Mouse (Mus musculus) macrophage (primary cell): ENCODE data around the gene Pdzrn4. TPM values are rescaled to one million over a fixed set of nuclear protein-coding genes. Genes with fewer than 3 reads are reported as not detected.

ENCODE experiments used
- H3K27ac ChIP-seq: fragments of 350-480 bp; formaldehyde crosslinking; 2 replicates; pipeline ENCODE4 v1.9.0; 2021
- H3K36me3 ChIP-seq: fragments of 350-480 bp; formaldehyde crosslinking; 2 replicates; pipeline ENCODE4 v1.9.0; 2021; ENCODE audit errors: inconsistent target
- H3K4me3 ChIP-seq: fragments of 350-480 bp; formaldehyde crosslinking; 2 replicates; pipeline ENCODE4 v1.9.0; 2021; ENCODE audit errors: inconsistent target
- H3K79me2 ChIP-seq: fragments of 350-480 bp; formaldehyde crosslinking; 2 replicates; pipeline ENCODE4 v1.9.0; 2021; ENCODE audit errors: inconsistent target
- WGBS: methylation state at CpG from one replicate; pipeline ENCODE4 v1.1.7; 2026; ENCODE audit warnings: inconsistent platforms; ENCODE audit not compliant: missing documents; 5-methylcytosine and 5-hydroxymethylcytosine counted together
- polyA plus RNA-seq: library from polyadenylated mRNA; stranded (reverse); fragments of 250-400 nt; gene quantifications from 3 replicates; pipeline ENCODE4 v1.2.4, GENCODE M21; 2018; ENCODE audit warnings: inconsistent platforms

Gene Pdzrn4
- polyA plus RNA-seq, 1 experiment from 2014 or later = not detected

DNA sequence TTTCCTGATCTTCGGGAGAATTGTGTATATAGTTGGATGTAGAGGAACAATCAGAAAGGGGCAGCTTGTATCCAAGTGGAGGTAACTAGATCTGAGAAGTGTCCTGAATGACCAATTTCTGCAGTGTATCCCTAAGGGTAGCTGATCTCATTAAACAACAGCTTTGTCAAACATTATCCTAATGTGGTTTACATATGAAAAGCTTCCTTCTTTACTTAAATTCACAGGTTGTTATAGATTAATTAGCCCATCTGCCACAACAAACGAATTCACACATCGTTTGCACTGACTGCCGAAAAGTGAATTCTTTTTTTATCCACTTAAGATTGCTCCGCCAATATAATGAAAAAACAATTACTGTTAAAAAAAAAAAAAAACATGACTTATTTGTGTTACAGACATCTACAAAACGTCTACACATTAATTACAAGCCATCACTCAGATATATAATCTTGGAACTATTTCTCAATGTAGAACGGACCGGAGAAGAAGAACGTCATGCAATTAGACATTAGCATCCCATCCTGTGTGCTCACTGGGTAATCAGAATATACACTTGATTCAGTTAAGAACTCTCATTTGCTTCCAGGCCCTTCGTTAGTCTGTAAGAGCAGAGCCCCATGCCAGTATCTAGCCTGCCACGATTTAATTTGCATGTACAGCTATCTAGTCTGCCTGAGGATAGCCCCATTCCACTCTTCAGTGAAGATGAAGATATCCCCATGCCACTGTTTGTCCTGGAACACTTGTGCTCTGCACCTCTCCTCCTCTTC lies 274.8 kb downstream of the Pdzrn4 start:
- Histone ChIP-seq H3K27ac (no peak overlapping the region), H3K36me3 (no peaks in the 10 kb centered on the region), H3K79me2 (no peaks in the 10 kb centered on the region), H3K4me3 (no peak overlapping the region)
- 84% methylated on average over 10 of the region's 11 CpGs for WGBS

DNA sequence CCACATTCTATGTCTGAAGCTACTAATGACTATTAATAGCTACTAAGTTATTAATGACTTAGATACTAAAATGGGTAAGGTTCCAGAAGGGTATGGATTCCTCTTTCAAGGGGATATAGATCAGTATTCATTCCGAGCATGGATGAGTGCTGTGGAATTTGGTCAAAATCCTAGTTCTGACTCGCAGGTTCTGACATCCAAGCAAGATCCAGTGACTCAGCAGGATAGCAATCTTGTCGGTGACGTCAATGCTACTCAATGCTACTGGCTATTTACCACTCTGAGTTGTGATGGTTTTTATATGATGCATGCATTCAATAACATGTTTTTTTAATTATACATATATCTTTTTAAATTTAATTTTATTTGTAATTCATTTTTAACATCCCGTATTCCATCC lies 279.4 kb downstream of the Pdzrn4 start:
- Histone ChIP-seq H3K36me3 (no peaks in the 10 kb centered on the region), H3K79me2 (no peaks in the 10 kb centered on the region), H3K4me3 (no peak overlapping the region), H3K27ac (no peak overlapping the region)
- 97% methylated on average over 5 of the region's 5 CpGs for WGBS

DNA sequence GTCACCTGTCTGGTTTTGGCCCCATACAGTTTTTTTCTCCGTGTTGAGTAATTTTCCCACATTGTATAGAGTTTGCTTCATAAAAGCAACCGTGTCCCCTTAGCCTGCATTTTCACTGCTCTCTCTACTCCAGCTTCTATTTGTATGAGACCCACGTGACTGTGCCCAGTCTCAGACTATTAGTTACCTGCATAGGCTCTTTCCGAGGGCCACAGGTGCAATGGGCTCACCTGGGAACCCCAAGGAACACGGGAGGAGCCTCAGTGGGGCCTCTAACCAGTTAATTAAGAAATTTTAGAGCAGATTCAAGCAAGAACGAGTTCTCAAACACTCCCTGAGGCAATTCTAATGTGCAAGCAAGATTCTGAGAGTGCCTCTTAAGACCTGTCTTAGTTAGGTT lies 281.7 kb downstream of the Pdzrn4 start:
- Histone ChIP-seq H3K4me3 (no peak overlapping the region), H3K79me2 (no peaks in the 10 kb centered on the region), H3K27ac (no peak overlapping the region), H3K36me3 (no peaks in the 10 kb centered on the region)
- 75% methylated on average over 6 of the region's 6 CpGs for WGBS

DNA sequence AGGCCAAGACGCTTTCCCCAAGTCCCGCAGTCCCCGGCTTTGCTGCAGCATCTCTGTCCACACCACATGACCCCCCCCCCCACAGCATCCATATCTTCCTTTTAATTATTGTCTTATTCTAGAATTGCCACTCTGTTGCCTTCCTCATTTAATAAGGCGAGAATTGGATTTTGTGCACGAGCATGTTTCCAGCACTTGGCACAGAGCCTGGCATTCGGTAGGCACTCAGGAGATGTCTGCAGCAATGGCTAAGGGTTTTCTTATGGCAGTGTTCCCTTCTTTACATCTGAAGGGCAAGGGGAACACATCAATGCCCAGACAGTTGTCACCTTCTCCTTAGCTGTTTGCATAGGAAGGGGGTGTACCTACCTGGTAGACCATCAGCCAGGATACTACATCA lies 282.9 kb downstream of the Pdzrn4 start:
- Histone ChIP-seq H3K79me2 (no peaks in the 10 kb centered on the region), H3K4me3 (no peak overlapping the region), H3K27ac (no peak overlapping the region), H3K36me3 (no peaks in the 10 kb centered on the region)
- 91% methylated on average over 6 of the region's 6 CpGs for WGBS

DNA sequence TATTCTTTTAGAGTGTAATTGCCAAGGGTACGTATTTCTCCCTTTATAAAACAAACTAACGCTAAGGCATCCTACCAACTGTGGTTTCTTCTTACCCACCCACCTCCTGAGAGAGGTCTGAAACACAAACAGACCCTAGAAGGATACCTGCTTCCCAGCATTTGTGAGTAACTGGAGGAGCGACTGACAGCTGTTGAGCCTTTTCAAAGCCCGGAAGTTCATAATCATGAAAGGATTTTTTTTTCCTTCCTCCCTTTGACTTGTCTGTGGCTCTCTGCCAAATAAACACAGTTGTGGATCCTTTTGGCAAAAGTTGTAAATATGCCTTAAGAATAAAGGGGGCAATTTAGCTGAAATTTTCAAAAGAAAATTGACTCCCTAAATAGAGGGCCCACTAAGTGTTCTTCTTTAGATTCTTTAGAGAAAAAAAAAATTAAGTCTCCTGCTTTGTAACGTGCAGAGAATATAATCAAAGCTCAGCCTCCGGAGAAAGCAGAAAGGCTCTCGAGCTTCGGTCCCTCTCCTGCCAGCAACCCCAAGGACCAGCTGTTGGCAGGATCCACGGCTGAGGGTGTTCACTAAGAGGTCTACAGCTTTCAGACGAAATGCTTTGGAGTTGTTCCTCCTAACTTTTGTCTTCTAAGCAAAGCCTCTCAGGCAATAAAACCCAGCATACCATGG lies 299.7 kb downstream of the Pdzrn4 start:
- WGBS = 17% methylated on average over 10 of the region's 10 CpGs
- no peaks in the 10 kb centered on the region for H3K36me3 ChIP-seq

DNA sequence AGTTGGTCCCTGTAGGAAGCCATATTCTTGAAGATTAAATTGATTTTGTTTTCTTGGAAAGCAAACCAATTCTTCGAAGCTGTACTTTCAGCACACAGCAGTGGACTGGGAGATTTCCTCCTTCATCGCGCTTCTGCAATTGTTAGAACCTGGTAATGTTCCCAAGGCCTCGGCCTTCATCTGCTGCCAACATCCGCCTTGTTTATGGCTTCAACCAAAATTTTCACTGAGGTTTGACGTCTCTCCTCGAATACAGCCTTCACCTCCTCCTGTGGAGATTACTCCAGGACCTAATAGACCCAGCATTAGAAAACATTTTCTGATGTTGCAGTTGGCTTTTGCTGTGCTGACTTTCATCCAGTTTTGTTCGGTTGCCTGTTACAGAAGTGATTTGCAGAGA lies 307.5 kb downstream of the Pdzrn4 start:
- Histone ChIP-seq H3K27ac (no peak overlapping the region), H3K79me2 (no peaks in the 10 kb centered on the region), H3K36me3 (no peaks in the 10 kb centered on the region), H3K4me3 (no peak overlapping the region)
- 92% methylated on average over 8 of the region's 8 CpGs for WGBS

More for the DNA sequence above, 299.7 kb downstream of the Pdzrn4 start:
- Histone ChIP-seq H3K79me2 (no peaks in the 10 kb centered on the region), H3K27ac (no peak overlapping the region), H3K4me3 (no peak overlapping the region)

DNA sequence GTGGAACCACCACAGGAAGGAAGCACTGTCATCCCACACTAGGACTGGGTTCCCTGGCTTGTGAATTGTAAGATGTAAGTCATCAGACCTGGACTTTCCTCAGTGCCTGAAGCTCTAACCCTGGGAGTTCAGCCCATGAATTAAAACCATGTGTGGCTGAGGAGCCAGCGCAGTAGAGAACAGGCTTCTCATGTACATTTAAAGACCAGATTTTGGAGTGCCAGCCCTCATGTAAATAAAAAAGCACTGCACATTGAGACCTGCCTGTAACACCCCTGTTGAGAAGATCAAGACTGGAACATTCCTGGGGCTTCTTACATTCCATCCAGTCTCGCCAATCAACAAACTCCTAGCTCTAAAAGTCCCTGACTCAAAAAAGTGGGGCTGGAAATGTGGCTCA lies 342.0 kb downstream of the Pdzrn4 start:
- no peaks in the 10 kb centered on the region for H3K36me3 ChIP-seq
- no peak overlapping the region for H3K4me3 ChIP-seq
- 83% methylated on average over 2 of the region's 2 CpGs for WGBS

DNA sequence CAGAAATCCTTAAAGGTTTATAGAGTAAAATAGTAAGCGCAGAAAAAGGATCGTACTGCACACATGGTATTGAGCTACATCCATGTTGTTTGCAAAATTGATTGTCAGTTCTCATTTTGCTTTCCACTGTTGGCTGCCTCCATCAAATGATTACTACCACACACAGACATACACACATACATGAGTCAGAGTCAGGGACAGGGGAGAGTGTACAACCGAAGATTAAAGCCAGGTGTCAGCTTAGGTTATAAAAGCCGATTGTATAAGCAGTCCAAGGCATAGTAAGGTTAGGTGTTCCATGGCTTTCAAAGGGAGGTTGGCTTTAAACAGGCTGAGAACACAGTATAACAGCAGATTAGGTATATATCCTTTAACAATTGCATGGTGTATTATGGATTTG lies 343.2 kb downstream of the Pdzrn4 start:
- no peaks in the 10 kb centered on the region for H3K36me3 ChIP-seq
- H3K27ac ChIP-seq = no peak overlapping the region
- H3K4me3 ChIP-seq = no peak overlapping the region
- 96% methylated on average over 4 of the region's 4 CpGs for WGBS
- H3K79me2 ChIP-seq = no peaks in the 10 kb centered on the region

More for the DNA sequence above, 342.0 kb downstream of the Pdzrn4 start:
- H3K27ac ChIP-seq = no peak overlapping the region
- no peaks in the 10 kb centered on the region for H3K79me2 ChIP-seq

DNA sequence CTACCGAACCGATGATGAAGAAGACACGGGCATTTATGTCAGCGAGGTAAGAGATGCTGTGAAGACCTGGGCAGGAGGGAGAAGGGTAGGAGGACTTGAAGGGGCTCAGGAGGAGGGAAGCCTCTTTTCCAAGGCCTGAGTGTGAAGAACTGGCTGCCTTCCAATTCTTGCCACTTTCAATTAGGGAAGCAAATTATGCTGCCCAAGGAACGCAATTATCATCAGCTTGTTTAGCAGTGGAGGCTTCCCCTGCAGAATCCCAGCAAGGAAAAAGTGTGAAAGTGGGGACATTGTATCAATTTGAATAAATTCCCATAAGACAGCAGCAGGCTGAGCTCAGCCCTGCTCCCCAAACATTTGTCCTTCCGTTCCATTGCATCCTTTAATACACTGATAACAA lies 346.9 kb downstream of the Pdzrn4 start:
- H3K4me3 ChIP-seq = no peak overlapping the region
- H3K79me2 ChIP-seq = no peaks in the 10 kb centered on the region
- 91% methylated on average over 6 of the region's 6 CpGs for WGBS
- no peaks in the 10 kb centered on the region for H3K36me3 ChIP-seq
- H3K27ac ChIP-seq = no peak overlapping the region

DNA sequence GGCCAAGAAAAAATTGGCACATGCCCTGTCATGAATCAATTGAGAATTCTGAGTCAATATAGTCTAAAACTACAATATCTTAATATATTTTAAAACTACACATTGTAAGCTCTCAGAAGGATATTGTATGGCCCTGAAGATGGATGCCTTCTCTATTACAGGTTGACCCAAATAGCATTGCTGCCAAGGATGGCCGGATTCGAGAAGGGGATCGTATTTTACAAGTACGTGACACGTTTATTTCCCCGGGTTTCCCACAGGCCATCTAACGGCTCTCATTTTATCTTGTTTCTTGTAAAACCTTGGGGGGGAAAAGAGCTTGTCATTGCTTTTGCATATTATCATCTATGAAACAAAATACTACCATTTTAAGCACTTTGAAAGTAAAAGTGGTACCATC lies 349.4 kb downstream of the Pdzrn4 start:
- H3K79me2 ChIP-seq = no peaks in the 10 kb centered on the region
- H3K27ac ChIP-seq = no peak overlapping the region
- WGBS = 90% methylated on average over 7 of the region's 7 CpGs

DNA sequence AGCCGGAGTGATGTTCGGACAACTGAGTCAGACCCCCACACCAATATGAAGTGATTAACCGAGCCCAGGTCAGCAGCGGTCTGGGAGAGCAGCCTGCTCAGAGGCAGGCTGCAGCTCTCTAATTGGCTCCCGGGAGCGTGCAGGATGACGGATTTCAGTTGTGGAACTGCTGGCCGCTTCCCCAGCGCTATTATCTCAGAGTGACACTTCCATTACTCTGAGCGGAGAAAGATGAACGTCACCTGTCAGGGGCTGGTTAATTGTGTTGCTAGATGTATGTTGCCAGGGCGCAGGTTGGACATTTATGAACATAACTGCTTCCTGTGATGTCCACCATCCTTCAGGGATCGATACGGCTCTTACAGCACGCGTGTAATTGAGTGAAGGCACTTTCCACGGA lies 355.5 kb downstream of the Pdzrn4 start:
- Histone ChIP-seq H3K79me2 (no peaks in the 10 kb centered on the region), H3K27ac (no peak overlapping the region), H3K36me3 (no peaks in the 10 kb centered on the region), H3K4me3 (no peak overlapping the region)
- 89% methylated on average over 17 of the region's 17 CpGs for WGBS

More for the DNA sequence above, 349.4 kb downstream of the Pdzrn4 start:
- Histone ChIP-seq H3K4me3 (no peak overlapping the region), H3K36me3 (no peaks in the 10 kb centered on the region)

DNA sequence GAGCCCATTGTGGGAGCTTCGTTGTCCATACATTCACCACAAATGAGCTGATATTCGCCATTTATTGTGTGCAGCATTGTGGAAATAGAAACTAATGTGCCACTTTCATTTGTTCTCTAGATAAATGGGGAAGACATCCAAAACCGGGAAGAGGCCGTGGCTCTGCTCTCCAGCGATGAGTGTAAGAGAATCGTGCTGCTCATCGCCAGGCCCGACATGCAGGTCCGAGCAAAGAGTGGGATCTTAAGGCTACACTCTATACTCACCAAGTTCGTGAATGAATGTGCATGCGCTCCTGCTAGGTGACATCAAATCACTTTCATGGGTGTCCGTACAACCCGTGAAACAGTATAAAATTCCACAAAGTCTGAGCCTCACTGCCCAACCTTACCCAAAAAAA lies 355.9 kb downstream of the Pdzrn4 start:
- Histone ChIP-seq H3K79me2 (no peaks in the 10 kb centered on the region), H3K27ac (no peak overlapping the region), H3K4me3 (no peak overlapping the region), H3K36me3 (no peaks in the 10 kb centered on the region)
- 92% methylated on average over 13 of the region's 13 CpGs for WGBS

DNA sequence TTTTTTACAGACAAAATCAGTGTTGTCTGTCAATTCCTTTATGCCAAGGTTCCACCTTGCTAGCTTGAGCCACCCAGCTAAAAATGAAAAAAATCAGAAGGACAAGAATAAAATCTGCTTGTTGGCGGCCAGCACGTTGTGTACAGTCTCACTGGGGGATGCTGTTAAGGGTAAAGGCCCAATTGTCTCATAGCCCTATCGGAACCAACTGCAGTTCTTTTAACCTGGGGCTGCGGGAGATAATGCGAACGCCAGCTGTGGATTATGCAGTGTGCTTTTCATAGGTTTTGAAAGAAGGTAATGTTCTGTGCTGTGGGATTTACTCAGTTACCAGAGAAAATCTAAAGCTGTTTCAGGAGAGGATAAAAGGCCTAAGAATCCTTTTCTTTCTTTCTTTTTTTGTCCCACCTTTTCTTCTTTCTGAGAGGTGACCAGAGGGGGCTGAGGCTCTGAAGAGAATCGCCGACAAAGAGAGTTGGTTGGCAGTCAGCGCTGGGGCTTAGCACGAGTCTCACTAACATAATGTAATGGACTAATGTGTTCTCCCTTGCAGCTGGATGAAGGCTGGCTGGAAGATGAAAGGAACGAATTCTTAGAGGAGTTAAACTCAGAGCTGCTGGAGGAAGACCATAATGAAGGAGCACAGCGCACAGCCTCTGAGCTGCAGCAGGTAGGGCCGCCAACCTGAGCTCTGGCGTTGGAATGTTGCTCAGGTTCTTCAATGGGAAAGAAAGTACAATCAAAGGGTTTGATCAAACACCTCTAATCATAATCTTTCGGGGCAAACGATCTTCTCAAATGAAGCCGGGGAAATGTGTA lies 360.6 kb downstream of the Pdzrn4 start:
- no peaks in the 10 kb centered on the region for H3K36me3 ChIP-seq
- 87% methylated on average over 17 of the region's 17 CpGs for WGBS
- H3K4me3 ChIP-seq = no peak overlapping the region
- no peak overlapping the region for H3K27ac ChIP-seq
- H3K79me2 ChIP-seq = no peaks in the 10 kb centered on the region

DNA sequence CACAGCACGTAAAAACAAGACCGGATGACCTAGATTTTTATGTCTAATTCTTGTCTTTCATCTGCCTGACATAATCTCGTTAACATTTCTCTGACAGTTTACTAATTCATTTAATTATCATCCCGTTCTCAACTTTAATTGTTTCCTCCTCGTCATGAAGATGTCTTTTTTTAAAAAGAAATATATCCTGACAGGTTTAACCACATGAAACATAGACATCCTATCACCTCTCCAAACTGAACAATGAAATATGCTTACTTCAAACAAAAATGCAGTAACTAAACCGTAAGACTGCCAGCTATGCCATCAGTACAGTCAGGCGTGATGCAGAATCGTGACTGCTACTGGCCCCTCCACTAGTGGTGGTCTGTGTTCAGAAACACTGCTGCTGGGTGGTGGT lies 362.3 kb downstream of the Pdzrn4 start:
- 93% methylated on average over 8 of the region's 8 CpGs for WGBS
- Histone ChIP-seq H3K4me3 (no peak overlapping the region), H3K36me3 (no peaks in the 10 kb centered on the region), H3K79me2 (no peaks in the 10 kb centered on the region), H3K27ac (no peak overlapping the region)

DNA sequence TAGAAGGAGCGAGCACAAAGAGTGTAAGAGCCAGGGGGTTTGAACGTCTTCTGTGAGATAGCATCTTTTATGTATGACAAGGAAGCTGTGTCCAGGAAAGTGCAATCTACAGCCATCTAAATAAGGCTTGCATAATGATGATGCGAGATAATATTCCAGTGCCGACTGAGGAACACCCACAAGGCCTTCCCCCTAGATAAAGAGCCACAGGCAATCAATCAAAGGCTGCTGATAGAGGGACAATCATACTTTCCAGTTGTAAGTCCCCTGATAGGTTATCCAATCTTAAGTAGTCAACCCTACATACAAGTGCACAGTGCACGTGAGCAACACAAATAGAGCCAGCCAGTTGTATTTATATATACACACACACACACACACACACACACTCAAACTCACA lies 366.6 kb downstream of the Pdzrn4 start:
- H3K79me2 ChIP-seq = no peaks in the 10 kb centered on the region
- H3K27ac ChIP-seq = no peak overlapping the region
- WGBS = 83% methylated on average over 5 of the region's 5 CpGs
- no peaks in the 10 kb centered on the region for H3K36me3 ChIP-seq
- no peak overlapping the region for H3K4me3 ChIP-seq
